Mouse (Mus musculus): ENCODE results near the gene Fry.

DNA sequence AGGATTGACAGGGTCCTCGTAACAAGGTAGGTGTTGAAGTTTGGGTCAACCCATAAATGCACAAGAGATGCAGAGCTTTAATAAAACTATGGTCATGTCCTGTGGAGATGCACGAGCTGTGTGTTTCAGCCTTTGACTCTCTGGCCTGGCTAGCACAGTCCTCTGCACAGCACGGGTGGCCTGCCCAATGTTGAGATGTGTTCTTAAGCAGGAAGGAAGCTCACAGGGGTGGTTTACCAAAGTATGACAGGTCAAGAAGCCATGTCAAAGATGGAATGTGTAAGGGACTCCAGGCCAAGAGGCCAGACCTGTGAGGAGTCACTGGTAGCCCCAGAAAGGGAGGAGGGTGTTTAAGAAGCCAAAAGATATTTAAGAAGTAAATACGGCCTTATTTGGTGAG lies 69.6 kb downstream of the Fry start:
- TF ChIP-seq POLR2A (IDR thresholded peaks at IDR 0.05; ENCODE audit: extremely low read depth, insufficient read depth, low read length): no peak
- no peak for TF ChIP-seq CTCF (IDR thresholded peaks at IDR 0.05; ENCODE audit: extremely low read depth, insufficient read depth, low read length)
